Mouse (Mus musculus): ENCODE measurements around the gene Coro1b.

GRCm38 (mm10) chr19:4149283-4149682 is 864 bp downstream of the Coro1b start:
- TF ChIP-seq POLR2A (IDR thresholded peaks at IDR 0.05; ENCODE audit: borderline replicate concordance, insufficient read depth, low read length) (no peak), CTCF (IDR thresholded peaks at IDR 0.05; ENCODE audit: borderline replicate concordance, insufficient read depth, low read depth, low read length) (no peak)

All from cerebellum, adult 2 months (tissue).